8 mouse cellular contexts compared by ENCODE assay signal in genomic region chr9:21961366-21961980, GRCm38 (mm10). TPM values are rescaled to one million over a fixed set of nuclear protein-coding genes. Genes with fewer than 3 reads are reported as not detected.
DNase-seq lines count a peak whose midpoint lies in the region; ATAC-seq and TF ChIP-seq lines count a peak whose summit lies in the region.

No protein-coding gene starts in this region.

- H3K9ac ChIP-seq in heart, embryonic 16.5 days (ENCODE audit: low read length) = peak overlapping the region; percentile 55
- peak overlapping the region; percentile 65; the same call in 1 of the 2 replicates for H3K9ac ChIP-seq in hindbrain, embryonic 13.5 days
- H3K9ac ChIP-seq in lung, embryonic 15.5 days = peak overlapping the region; percentile 43; the same call in 1 of the 2 replicates

- 1% methylated on average over 34 of the region's 35 CpGs for WGBS in heart, embryonic 16.5 days
- WGBS in bone marrow, adult 2 months = 4% methylated on average over 35 of the region's 35 CpGs
- WGBS in hindbrain, embryonic 13.5 days = 1% methylated on average over 35 of the region's 35 CpGs
- 1% methylated on average over 35 of the region's 35 CpGs for WGBS in lung, embryonic 15.5 days

- no peaks in the 10 kb centered on the region for H3K9me3 ChIP-seq in heart, embryonic 16.5 days (replicated peaks; ENCODE audit: control insufficient read depth, low read length)
- no peaks in the 10 kb centered on the region for H3K9me3 ChIP-seq in hindbrain, embryonic 13.5 days
- no peaks in the 10 kb centered on the region for H3K9me3 ChIP-seq in lung, embryonic 15.5 days

- H3K4me2 ChIP-seq in heart, embryonic 16.5 days (ENCODE audit: low read depth, low read length) = peak overlapping the region; percentile 77
- H3K4me2 ChIP-seq in hindbrain, embryonic 13.5 days = peak overlapping the region; percentile 66
- H3K4me2 ChIP-seq in lung, embryonic 15.5 days = peak overlapping the region; percentile 84

- no peak; the same call in 1 of the 2 replicates for TF ChIP-seq POLR2A in bone marrow, adult 2 months (IDR thresholded peaks at IDR 0.05; ENCODE audit: borderline replicate concordance, control insufficient read depth, low read depth, low read length)

- H3K27me3 ChIP-seq in heart, embryonic 16.5 days (ENCODE audit: control insufficient read depth, insufficient read depth, low read length) = peaks cover 24% of the 10 kb centered on the region
- H3K27me3 ChIP-seq in hindbrain, embryonic 13.5 days = peaks cover 62% of the 10 kb centered on the region
- H3K27me3 ChIP-seq in lung, embryonic 15.5 days = peaks cover 35% of the 10 kb centered on the region

- DNase-seq in heart, postnatal 10 days = no peak
- no peak for DNase-seq in c-Kit-positive CD71-positive TER-119-positive erythroid progenitor cells, embryonic 14.5 days (ENCODE audit: low spot score)
- DNase-seq in urinary bladder, adult 2 months (ENCODE audit: low spot score) = no peak
- DNase-seq in gastrocnemius, adult 8-10 months (ENCODE audit: low spot score in 2 of 2) = no peak

- H3K4me3 ChIP-seq in heart, embryonic 16.5 days (ENCODE audit: low read length) = peak overlapping the region; percentile 51
- H3K4me3 ChIP-seq in bone marrow, adult 2 months (replicated peaks; ENCODE audit: control insufficient read depth, low read depth, low read length) = peak overlapping the region; percentile 67
- H3K4me3 ChIP-seq in hindbrain, embryonic 13.5 days = peak overlapping the region; percentile 38
- peak overlapping the region; percentile 47 for H3K4me3 ChIP-seq in lung, embryonic 15.5 days

- intact Hi-C loops in heart, postnatal 10 days (cut with DNase I) = no loop called here

- H3K27ac ChIP-seq in heart, embryonic 16.5 days (ENCODE audit: low read length) = no peak overlapping the region
- peak overlapping the region; percentile 75; the same call in 1 of the 2 replicates for H3K27ac ChIP-seq in bone marrow, adult 2 months (ENCODE audit: control insufficient read depth, insufficient read depth, low read depth, low read length, poor library complexity)
- H3K27ac ChIP-seq in hindbrain, embryonic 13.5 days = no peak overlapping the region
- no peak overlapping the region for H3K27ac ChIP-seq in lung, embryonic 15.5 days

- peaks cover 30% of the 10 kb centered on the region for H3K4me1 ChIP-seq in heart, embryonic 16.5 days (ENCODE audit: control insufficient read depth, insufficient read depth, low read length)
- H3K4me1 ChIP-seq in bone marrow, adult 2 months (ENCODE audit: control insufficient read depth, insufficient read depth, low read length) = no peaks in the 10 kb centered on the region; the same call in 1 of the 2 replicates
- peaks cover 33% of the 10 kb centered on the region for H3K4me1 ChIP-seq in hindbrain, embryonic 13.5 days (replicated peaks)
- peaks cover 38% of the 10 kb centered on the region for H3K4me1 ChIP-seq in lung, embryonic 15.5 days

- no peaks in the 10 kb centered on the region for H3K36me3 ChIP-seq in heart, embryonic 16.5 days (ENCODE audit: control insufficient read depth, insufficient read depth)
- peaks cover 7% of the 10 kb centered on the region; the same call in 1 of the 2 replicates for H3K36me3 ChIP-seq in hindbrain, embryonic 13.5 days
- no peaks in the 10 kb centered on the region for H3K36me3 ChIP-seq in lung, embryonic 15.5 days

- TF ChIP-seq CTCF in bone marrow, adult 2 months (IDR thresholded peaks at IDR 0.05; ENCODE audit: control insufficient read depth, insufficient read depth, low read length) = no peak

- ATAC-seq in heart, embryonic 16.5 days (replicated peaks; ENCODE audit: extremely low read depth, insufficient read depth, low FRiP score) = no peak
- no peak for ATAC-seq in hindbrain, embryonic 13.5 days (ENCODE audit: low FRiP score)
- no peak for ATAC-seq in lung, embryonic 15.5 days (ENCODE audit: borderline replicate concordance, extremely low read depth, low FRiP score, low TSS enrichment)

RNA-seq across cellular contexts. Expression of gene Epor, which starts 1.8 kb away (rescaled TPM):
- 3.6 TPM in 2 replicates for polyA plus RNA-seq in heart, embryonic 16.5 days (2015; fragmentation: Nextera tagmentation; extraction: Ambion mirVana)
- 1 to 10 TPM; 3.1 to 4.0 TPM for total RNA-seq in heart, postnatal 10 days (2021)
- 103 and 152 TPM in 2 replicates for polyA plus RNA-seq in bone marrow, adult 2 months (2011; ENCODE audit: insufficient read depth, insufficient read length, low replicate concordance, missing spikeins)
- 1.9 and 2.2 TPM in 2 replicates for polyA plus RNA-seq in hindbrain, embryonic 13.5 days (2015; fragmentation: Nextera tagmentation; extraction: Ambion mirVana)
- 6.8 and 7.3 TPM in 2 replicates for polyA plus RNA-seq in lung, embryonic 15.5 days (2015; fragmentation: Nextera tagmentation; extraction: Ambion mirVana)
- 1.8 and 2.1 TPM in 2 replicates for polyA plus RNA-seq in urinary bladder, adult 2 months (2012; rRNA removed)
- under 1 TPM in 2 of 4 experiments, not detected in 2; 0.17 to 0.31 TPM for total RNA-seq in gastrocnemius, adult 8-10 months (2022)

RNA-seq across cellular contexts. Expression of gene Swsap1, which starts 5.9 kb away (rescaled TPM):
- polyA plus RNA-seq in heart, embryonic 16.5 days (2015; fragmentation: Nextera tagmentation; extraction: Ambion mirVana) = 4.4 and 4.9 TPM in 2 replicates
- total RNA-seq in heart, postnatal 10 days (2021) = 1 to 10 TPM; 8.7 TPM
- polyA plus RNA-seq in bone marrow, adult 2 months (2011; ENCODE audit: insufficient read depth, insufficient read length, low replicate concordance, missing spikeins) = 4.2 and 5.7 TPM in 2 replicates
- polyA plus RNA-seq in hindbrain, embryonic 13.5 days (2015; fragmentation: Nextera tagmentation; extraction: Ambion mirVana) = 9.1 and 9.7 TPM in 2 replicates
- 6.5 and 6.7 TPM in 2 replicates for polyA plus RNA-seq in lung, embryonic 15.5 days (2015; fragmentation: Nextera tagmentation; extraction: Ambion mirVana)
- 4.6 and 6.4 TPM in 2 replicates for polyA plus RNA-seq in urinary bladder, adult 2 months (2012; rRNA removed)
- 1 to 10 TPM; 2.4 to 3.0 (median 2.7) TPM for total RNA-seq in gastrocnemius, adult 8-10 months (2022)

RNA-seq across cellular contexts. Expression of gene Plppr2, which starts 24.6 kb away (rescaled TPM):
- 3.2 and 4.3 TPM in 2 replicates for polyA plus RNA-seq in heart, embryonic 16.5 days (2015; fragmentation: Nextera tagmentation; extraction: Ambion mirVana)
- 1 to 10 TPM; 2.2 to 2.4 TPM for total RNA-seq in heart, postnatal 10 days (2021)
- 1.4 and 2.1 TPM in 2 replicates for polyA plus RNA-seq in bone marrow, adult 2 months (2011; ENCODE audit: insufficient read depth, insufficient read length, low replicate concordance, missing spikeins)
- polyA plus RNA-seq in hindbrain, embryonic 13.5 days (2015; fragmentation: Nextera tagmentation; extraction: Ambion mirVana) = 67.5 and 71.4 TPM in 2 replicates
- 7.8 and 8.0 TPM in 2 replicates for polyA plus RNA-seq in lung, embryonic 15.5 days (2015; fragmentation: Nextera tagmentation; extraction: Ambion mirVana)
- polyA plus RNA-seq in urinary bladder, adult 2 months (2012; rRNA removed) = 14.5 and 17.1 TPM in 2 replicates
- 1 to 10 TPM in 1 of 4 experiments, under 1 TPM in 3; 0.36 to 1.1 (median 0.60) TPM for total RNA-seq in gastrocnemius, adult 8-10 months (2022)

RNA-seq across cellular contexts. Expression of gene Rgl3, which starts 27.8 kb away (rescaled TPM):
- polyA plus RNA-seq in heart, embryonic 16.5 days (2015; fragmentation: Nextera tagmentation; extraction: Ambion mirVana) = 2.6 and 3.0 TPM in 2 replicates
- 1 to 10 TPM; 1.3 to 1.4 TPM for total RNA-seq in heart, postnatal 10 days (2021)
- 1.6 and 5.0 TPM in 2 replicates for polyA plus RNA-seq in bone marrow, adult 2 months (2011; ENCODE audit: insufficient read depth, insufficient read length, low replicate concordance, missing spikeins)
- 1.1 TPM in 2 replicates for polyA plus RNA-seq in hindbrain, embryonic 13.5 days (2015; fragmentation: Nextera tagmentation; extraction: Ambion mirVana)
- polyA plus RNA-seq in lung, embryonic 15.5 days (2015; fragmentation: Nextera tagmentation; extraction: Ambion mirVana) = 4.9 and 7.2 TPM in 2 replicates
- 25.7 and 27.3 TPM in 2 replicates for polyA plus RNA-seq in urinary bladder, adult 2 months (2012; rRNA removed)
- total RNA-seq in gastrocnemius, adult 8-10 months (2022) = under 1 TPM; 0.27 to 0.88 (median 0.63) TPM

RNA-seq across cellular contexts. Expression of gene Tmem205, which starts 34.1 kb away (rescaled TPM):
- polyA plus RNA-seq in heart, embryonic 16.5 days (2015; fragmentation: Nextera tagmentation; extraction: Ambion mirVana) = 39.1 and 45.3 TPM in 2 replicates
- 10 to 100 TPM; 24.3 to 28.6 TPM for total RNA-seq in heart, postnatal 10 days (2021)
- polyA plus RNA-seq in bone marrow, adult 2 months (2011; ENCODE audit: insufficient read depth, insufficient read length, low replicate concordance, missing spikeins) = 9.2 and 37.4 TPM in 2 replicates
- 47.1 and 48.2 TPM in 2 replicates for polyA plus RNA-seq in hindbrain, embryonic 13.5 days (2015; fragmentation: Nextera tagmentation; extraction: Ambion mirVana)
- polyA plus RNA-seq in lung, embryonic 15.5 days (2015; fragmentation: Nextera tagmentation; extraction: Ambion mirVana) = 51.9 and 52.6 TPM in 2 replicates
- 93.0 and 101 TPM in 2 replicates for polyA plus RNA-seq in urinary bladder, adult 2 months (2012; rRNA removed)
- total RNA-seq in gastrocnemius, adult 8-10 months (2022) = 10 to 100 TPM; 11.1 to 13.9 (median 13.1) TPM

Comparison
In these comparisons a context has a peak if more than half of its experiments do, and no peak if none do; other contexts are left out.
1. RNA of gene Epor, which starts 1.8 kb away (polyA plus RNA-seq): 103 to 152 TPM in bone marrow, adult 2 months; 6.8 to 7.3 TPM in lung, embryonic 15.5 days, 3.6 TPM in heart, embryonic 16.5 days, 1.9 to 2.2 TPM in hindbrain, embryonic 13.5 days and 1.8 to 2.1 TPM in urinary bladder, adult 2 months; every median in the first group is over 10 times any median in the second.
2. Peak in every context shown above with its lines, with median percentiles within 50 percentile points of each other: H3K4me2 ChIP-seq, H3K4me3 ChIP-seq and H3K9ac ChIP-seq.